Mouse (Mus musculus) myocyte (in vitro differentiated cells): ENCODE measurements around the gene Gm5615. TPM values are rescaled to one million over a fixed set of nuclear protein-coding genes. Genes with fewer than 3 reads are reported as not detected.

Experiments used
- H3K27me3 ChIP-seq: one replicate; pipeline ENCODE4 v1.6.1; 2011; ENCODE audit not compliant: control insufficient read depth, insufficient read depth, insufficient read length
- H3K36me3 ChIP-seq: one replicate; pipeline ENCODE4 v1.6.1; 2011; ENCODE audit not compliant: control insufficient read depth, insufficient read depth
- H3K4me2 ChIP-seq: one replicate; pipeline ENCODE4 v1.6.1; 2011; ENCODE audit warnings: low read depth, control low read depth
- H3K4me3 ChIP-seq: one replicate; pipeline ENCODE4 v1.5.1; 2011; ENCODE audit warnings: mild to moderate bottlenecking, control low read depth, moderate library complexity
- H3K79me2 ChIP-seq: one replicate; pipeline ENCODE4 v1.6.1; 2011; ENCODE audit not compliant: control insufficient read depth, insufficient read depth
- H3ac ChIP-seq: one replicate; pipeline ENCODE4 v1.6.1; 2011; ENCODE audit not compliant: control insufficient read depth, insufficient read length
- CEBPB ChIP-seq: IDR thresholded peaks from 2 replicates; pipeline ENCODE4 v1.6.1; 2011; ENCODE audit warnings: mild to moderate bottlenecking, moderate library complexity; ENCODE audit not compliant: poor library complexity, insufficient read depth, severe bottlenecking
- E2F4 ChIP-seq: IDR thresholded peaks from one replicate; pipeline ENCODE4 v1.6.1; 2011; ENCODE audit warnings: mild to moderate bottlenecking, control low read depth, moderate library complexity; ENCODE audit not compliant: insufficient read depth
- MAX ChIP-seq: IDR thresholded peaks from one replicate; pipeline ENCODE4 v1.6.1; 2011; ENCODE audit warnings: low read depth, mild to moderate bottlenecking, control low read depth
- MYOD1 ChIP-seq, 3 experiments: IDR thresholded peaks; one replicate each; pipeline ENCODE4 v1.6.1; 2011; ENCODE audit warnings: control low read depth in 2 of 3, low read depth in 2 of 3, mild to moderate bottlenecking in 2 of 3, moderate library complexity in 1 of 3; ENCODE audit not compliant: insufficient read length in 2 of 3, control insufficient read depth in 1 of 3
- MYOG ChIP-seq, 3 experiments: IDR thresholded peaks; one replicate each; pipeline ENCODE4 v1.6.1; 2011; ENCODE audit warnings: control low read depth in 2 of 3, low read depth in 2 of 3, mild to moderate bottlenecking in 2 of 3; ENCODE audit not compliant: insufficient read length in 2 of 3, control insufficient read depth in 1 of 3, insufficient read depth in 1 of 3
- POLR2A ChIP-seq: IDR thresholded peaks from one replicate; pipeline ENCODE4 v1.6.1; 2011; ENCODE audit warnings: low read depth, mild to moderate bottlenecking, control low read depth, moderate library complexity; ENCODE audit not compliant: insufficient read length
- POLR2AphosphoS2 ChIP-seq: IDR thresholded peaks from one replicate; pipeline ENCODE4 v1.6.1; 2011; ENCODE audit warnings: low read depth, control low read depth; ENCODE audit not compliant: insufficient read length
- REST ChIP-seq: IDR thresholded peaks from one replicate; pipeline ENCODE4 v1.6.1; 2011; ENCODE audit warnings: mild to moderate bottlenecking, control low read depth, moderate library complexity; ENCODE audit not compliant: insufficient read depth, insufficient read length
- SRF ChIP-seq: IDR thresholded peaks from one replicate; pipeline ENCODE4 v1.6.1; 2011; ENCODE audit warnings: low read depth; ENCODE audit not compliant: control insufficient read depth, insufficient read length
- TCF12 ChIP-seq: IDR thresholded peaks from one replicate; pipeline ENCODE4 v1.6.1; 2011; ENCODE audit warnings: mild to moderate bottlenecking, control low read depth; ENCODE audit not compliant: poor library complexity, insufficient read depth, severe bottlenecking
- TCF3 ChIP-seq: IDR thresholded peaks from one replicate; pipeline ENCODE4 v1.6.1; 2011; ENCODE audit warnings: low read depth, control low read depth; ENCODE audit not compliant: insufficient read length
- USF1 ChIP-seq: IDR thresholded peaks from one replicate; pipeline ENCODE4 v1.6.1; 2011; ENCODE audit warnings: low read depth, mild to moderate bottlenecking, control low read depth, moderate library complexity
- polyA plus RNA-seq: library from polyadenylated mRNA; unstranded; fragments of >200 nt; fragmentation: generic; extraction: Trizol; gene quantifications from one replicate; pipeline ENCODE4 v1.2.1, GENCODE M21; 2012; ENCODE audit warnings: missing spikeins

The Gm5615 gene
- not detected for polyA plus RNA-seq

DNA sequence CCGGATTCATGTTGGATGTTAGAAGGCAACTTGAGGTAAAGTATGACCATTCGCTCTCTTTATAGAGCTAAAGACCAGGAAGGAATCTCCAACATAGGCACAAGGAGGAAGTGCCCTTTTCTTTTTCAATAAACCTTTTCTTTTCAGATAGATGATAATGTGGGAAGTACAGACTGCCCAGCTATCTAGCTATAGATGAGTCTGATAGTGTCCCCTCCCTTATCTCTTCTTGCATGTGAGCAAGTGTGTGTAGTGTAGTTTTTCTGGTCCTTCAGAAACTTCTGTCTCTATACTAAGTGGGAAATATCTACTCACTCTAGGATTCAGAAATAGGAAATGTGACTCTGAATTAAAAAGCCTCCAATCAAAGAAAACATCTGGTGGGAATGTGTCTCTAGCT is at the start of gene Gm5615:
Gene Gm5615, minus strand, starts transcription at position 101 of the 400 bp plus-strand sequence.
- no peaks in the 10 kb centered on the region for H3K36me3 ChIP-seq
- no peaks in the 10 kb centered on the region for H3K27me3 ChIP-seq
- no peaks in the 10 kb centered on the region for H3K79me2 ChIP-seq
- no peak within 1 kb of the TSS for H3K4me2 ChIP-seq
- no peak within 1 kb of the TSS for H3K4me3 ChIP-seq
- no peak for TF ChIP-seq SRF
- no peak for TF ChIP-seq E2F4
- TF ChIP-seq MYOG (IDR thresholded peaks at IDR 0.05; ENCODE audit: control insufficient read depth in 1 of 3, insufficient read depth in 1 of 3, insufficient read length in 2 of 3, low read depth in 2 of 3), result no peak
- no peak for TF ChIP-seq POLR2A
- no peak for TF ChIP-seq CEBPB
- TF ChIP-seq TCF12, result no peak
- no peak for TF ChIP-seq REST
- TF ChIP-seq POLR2AphosphoS2, result no peak
- no peak for TF ChIP-seq MAX
- no peak for TF ChIP-seq USF1
- TF ChIP-seq TCF3, result no peak
- no peak for TF ChIP-seq MYOD1 (IDR thresholded peaks at IDR 0.05; ENCODE audit: control insufficient read depth in 1 of 3, insufficient read length in 2 of 3, low read depth in 2 of 3)
- H3ac ChIP-seq, result no peak within 1 kb of the TSS

GRCm38 (mm10) chr9:36582535-36582934 is 40.8 kb upstream of the Gm5615 start, which contains the start of gene Gm17689:
Gene Gm17689 (minus strand): TSS chr9:36582635.
- Histone ChIP-seq H3K27me3 (no peaks in the 10 kb centered on the region), H3K4me2 (no peak within 1 kb of the TSS), H3K36me3 (no peaks in the 10 kb centered on the region), H3K4me3 (no peak within 1 kb of the TSS), H3K79me2 (no peaks in the 10 kb centered on the region), H3ac (no peak within 1 kb of the TSS)
- TF ChIP-seq TCF3 (no peak), TCF12 (no peak), MYOD1 (IDR thresholded peaks at IDR 0.05; ENCODE audit: control insufficient read depth in 1 of 3, insufficient read length in 2 of 3, low read depth in 2 of 3) (no peak), MYOG (IDR thresholded peaks at IDR 0.05; ENCODE audit: control insufficient read depth in 1 of 3, insufficient read depth in 1 of 3, insufficient read length in 2 of 3, low read depth in 2 of 3) (no peak), REST (no peak), POLR2A (no peak), USF1 (no peak), CEBPB (no peak), POLR2AphosphoS2 (no peak), MAX (no peak), SRF (no peak), E2F4 (no peak)

GRCm38 (mm10) chr9:36504211-36504610 is 37.6 kb downstream of the Gm5615 start:
- no peaks in the 10 kb centered on the region for H3K79me2 ChIP-seq
- no peak overlapping the region for H3K4me3 ChIP-seq
- TF ChIP-seq TCF3 (no peak), MYOD1 (IDR thresholded peaks at IDR 0.05; ENCODE audit: control insufficient read depth in 1 of 3, insufficient read length in 2 of 3, low read depth in 2 of 3) (no peak), MYOG (IDR thresholded peaks at IDR 0.05; ENCODE audit: control insufficient read depth in 1 of 3, insufficient read depth in 1 of 3, insufficient read length in 2 of 3, low read depth in 2 of 3) (no peak), MAX (no peak), USF1 (no peak), CEBPB (no peak), POLR2AphosphoS2 (no peak), REST (no peak), E2F4 (no peak), POLR2A (no peak)
- H3K36me3 ChIP-seq, result no peaks in the 10 kb centered on the region
- H3K27me3 ChIP-seq, result no peaks in the 10 kb centered on the region
- no peak overlapping the region for H3ac ChIP-seq
- H3K4me2 ChIP-seq, result no peak overlapping the region

- H3K36me3 ChIP-seq, result no peaks in the 10 kb centered on the region
- no peak overlapping the region for H3K4me3 ChIP-seq
- no peak overlapping the region for H3K4me2 ChIP-seq
- no peak for TF ChIP-seq MAX
- H3K27me3 ChIP-seq, result no peaks in the 10 kb centered on the region
- no peaks in the 10 kb centered on the region for H3K79me2 ChIP-seq
- H3ac ChIP-seq, result no peak overlapping the region
These were observed 45.9 kb downstream of the Gm5615 start for GRCm38 (mm10) chr9:36495824-36496223.

DNA sequence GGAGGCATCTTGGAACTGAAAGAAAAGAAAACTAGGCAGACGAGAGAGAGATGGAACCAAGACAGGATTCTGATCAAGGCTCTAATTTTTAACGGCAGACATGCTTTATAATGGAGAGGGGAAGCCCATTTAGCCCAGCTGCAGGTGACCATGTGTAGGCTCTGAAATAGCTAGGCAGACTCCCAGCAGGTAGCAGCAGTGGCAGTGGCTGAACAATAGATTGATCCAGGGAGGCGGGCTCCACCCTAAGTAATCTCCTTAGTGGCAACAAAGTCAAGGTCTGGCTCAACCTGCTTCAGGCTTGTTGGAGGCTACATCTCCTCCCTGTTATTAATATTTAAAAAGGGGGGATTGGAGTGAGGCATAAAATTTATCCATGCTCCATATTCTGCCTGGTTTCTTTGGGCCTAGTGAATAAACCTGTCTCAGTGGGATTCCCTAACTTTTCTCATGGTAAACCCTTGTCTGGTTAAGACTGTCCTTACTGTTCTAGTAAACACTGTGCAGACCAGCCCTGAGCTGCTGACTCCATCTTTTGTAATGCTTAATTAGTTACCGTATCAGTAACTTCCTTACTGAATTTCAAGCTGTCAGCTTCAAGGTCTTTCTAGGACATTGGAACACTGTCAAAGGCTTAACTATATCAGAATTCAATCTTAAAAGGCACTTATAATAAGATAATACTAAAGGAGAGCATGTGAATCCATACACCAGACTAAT is 47.1 kb downstream of the Gm5615 start:
- Histone ChIP-seq H3K4me3 (no peak overlapping the region), H3K4me2 (no peak overlapping the region), H3K36me3 (no peaks in the 10 kb centered on the region), H3ac (no peak overlapping the region), H3K27me3 (no peaks in the 10 kb centered on the region), H3K79me2 (no peaks in the 10 kb centered on the region)
- no peak for TF ChIP-seq REST
- no peak for TF ChIP-seq MAX

Other genes starting within 250 kb of the Gm5615 start
- not detected for gene Gm7257, start 110.1 kb downstream of the Gm5615 start, polyA plus RNA-seq
- not detected for gene Gm9513, start 66.3 kb downstream of the Gm5615 start, polyA plus RNA-seq
- gene Gm17689, start 40.7 kb upstream of the Gm5615 start, polyA plus RNA-seq, result not detected
- not detected for gene A630095E13Rik, start 101.4 kb upstream of the Gm5615 start, polyA plus RNA-seq
- gene Acrv1, start 151.3 kb upstream of the Gm5615 start, polyA plus RNA-seq, result not detected
- 1.4 TPM for gene Chek1, start 185.1 kb upstream of the Gm5615 start, polyA plus RNA-seq
- gene Stt3a, start 225.7 kb upstream of the Gm5615 start, polyA plus RNA-seq, result 204 TPM